Mouse (Mus musculus): ENCODE results near the gene Pilrb2. TPM values are rescaled to one million over a fixed set of nuclear protein-coding genes. Genes with fewer than 3 reads are reported as not detected.
A peak's percentile ranks its signal among the peaks of the same experiment; 100 is the strongest.
"Not testable (repeated sequence)": the region's sequence is repeated elsewhere in the genome, so short reads cannot be mapped to it uniquely, and the experiment has no call there.

Pilrb2 gene
- 5.2 and 6.4 TPM in 2 replicates for polyA plus RNA-seq (2015; fragmentation: Nextera tagmentation; extraction: Ambion mirVana)

DNA sequence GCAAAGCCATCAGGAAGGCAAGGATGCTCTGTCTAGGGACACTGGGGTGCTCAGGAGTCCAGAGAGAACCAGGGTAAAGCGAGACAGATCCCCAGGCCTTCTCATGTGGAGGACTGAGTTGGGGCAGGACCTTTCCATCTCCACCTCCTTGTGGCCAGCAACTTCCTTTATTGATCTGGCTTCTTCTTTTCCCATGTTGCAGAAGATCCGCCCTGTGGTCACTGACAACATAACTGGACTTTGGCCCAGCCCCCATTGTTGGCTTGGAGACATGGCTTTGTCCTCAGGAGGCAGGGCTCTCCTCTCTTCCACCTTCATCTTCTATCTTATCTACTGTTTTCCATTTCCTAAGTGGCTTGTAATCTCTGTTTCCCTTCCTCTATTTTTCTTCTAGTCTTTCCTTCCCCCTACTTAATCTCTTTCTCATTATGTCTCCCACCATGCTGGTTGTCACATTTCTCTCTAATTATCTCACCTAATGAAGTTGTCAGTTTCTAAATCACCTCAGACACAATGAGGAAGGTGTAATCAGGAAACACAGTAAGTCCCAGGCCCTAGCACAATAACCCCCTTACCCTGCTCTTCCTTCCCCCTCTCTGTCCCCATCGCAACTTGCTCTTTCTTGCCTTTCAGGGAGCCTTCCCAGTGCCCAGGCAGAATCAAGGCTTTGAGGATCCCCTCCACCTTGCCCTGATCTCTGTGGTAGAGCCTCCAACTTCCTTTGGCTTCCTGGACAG lies at the start of gene Pilrb2:
TSS of gene Pilrb2 (minus strand) at position 172 of the 737 bp plus-strand sequence.
- ATAC-seq (ENCODE audit: insufficient read depth); H3K27ac ChIP-seq (replicated peaks); H3K9ac ChIP-seq; H3K4me1 ChIP-seq (replicated peaks); H3K4me2 ChIP-seq; H3K27me3 ChIP-seq; H3K9me3 ChIP-seq (replicated peaks); H3K36me3 ChIP-seq (replicated peaks): not testable (repeated sequence)
- WGBS (ENCODE audit: insufficient replicate concordance): 18% methylated on average over 3 of the region's 3 CpGs
- H3K4me3 ChIP-seq (replicated peaks): peak within 1 kb of the TSS; percentile 25

DNA sequence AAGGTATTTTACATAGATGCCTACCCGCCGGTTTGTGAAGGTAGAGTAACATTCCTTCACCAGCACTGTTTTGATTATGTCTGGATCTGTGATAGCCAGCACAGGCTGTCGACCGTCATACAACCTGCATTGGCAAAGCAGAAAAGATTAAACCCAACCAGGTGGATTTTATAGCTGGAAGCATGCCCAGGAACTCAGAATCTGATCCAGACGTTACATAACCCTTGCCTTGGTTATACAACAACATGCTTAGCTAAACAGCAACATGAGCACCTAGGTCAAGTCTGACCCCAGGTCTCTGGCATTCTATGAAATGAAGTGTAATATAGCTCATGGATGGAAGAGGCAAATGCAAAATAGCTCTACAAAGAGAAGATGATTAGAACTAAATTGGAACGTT lies 43.9 kb upstream of the Pilrb2 start:
- Histone ChIP-seq H3K4me3 (replicated peaks) (no peak overlapping the region), H3K9ac (no peak overlapping the region), H3K9me3 (replicated peaks) (no peaks in the 10 kb centered on the region), H3K27ac (replicated peaks) (no peak overlapping the region), H3K4me2 (no peak overlapping the region), H3K36me3 (replicated peaks) (no peaks in the 10 kb centered on the region), H3K4me1 (replicated peaks) (no peaks in the 10 kb centered on the region), H3K27me3 (no peaks in the 10 kb centered on the region)
- no peak for ATAC-seq (ENCODE audit: insufficient read depth)
- 44% methylated on average over 6 of the region's 6 CpGs for WGBS (ENCODE audit: insufficient replicate concordance)

DNA sequence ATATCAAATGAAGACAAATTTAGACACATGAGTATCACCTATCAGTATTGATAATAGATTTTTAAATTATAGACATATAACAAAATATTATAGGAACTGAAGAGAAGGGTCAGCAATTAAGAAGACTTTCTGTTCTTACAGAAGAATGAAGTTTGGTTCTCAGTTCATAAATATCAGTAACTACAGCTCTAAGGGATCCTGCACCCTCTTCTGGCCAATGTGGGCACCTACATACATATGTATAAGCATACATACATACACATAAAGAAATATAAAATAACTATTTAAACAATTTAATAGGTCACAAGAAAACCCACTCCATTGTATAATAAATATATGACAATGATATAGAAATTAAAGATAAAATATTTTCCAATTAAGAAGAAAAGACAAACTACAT lies 42.9 kb upstream of the Pilrb2 start:
- no peaks in the 10 kb centered on the region for H3K4me1 ChIP-seq (replicated peaks)

DNA sequence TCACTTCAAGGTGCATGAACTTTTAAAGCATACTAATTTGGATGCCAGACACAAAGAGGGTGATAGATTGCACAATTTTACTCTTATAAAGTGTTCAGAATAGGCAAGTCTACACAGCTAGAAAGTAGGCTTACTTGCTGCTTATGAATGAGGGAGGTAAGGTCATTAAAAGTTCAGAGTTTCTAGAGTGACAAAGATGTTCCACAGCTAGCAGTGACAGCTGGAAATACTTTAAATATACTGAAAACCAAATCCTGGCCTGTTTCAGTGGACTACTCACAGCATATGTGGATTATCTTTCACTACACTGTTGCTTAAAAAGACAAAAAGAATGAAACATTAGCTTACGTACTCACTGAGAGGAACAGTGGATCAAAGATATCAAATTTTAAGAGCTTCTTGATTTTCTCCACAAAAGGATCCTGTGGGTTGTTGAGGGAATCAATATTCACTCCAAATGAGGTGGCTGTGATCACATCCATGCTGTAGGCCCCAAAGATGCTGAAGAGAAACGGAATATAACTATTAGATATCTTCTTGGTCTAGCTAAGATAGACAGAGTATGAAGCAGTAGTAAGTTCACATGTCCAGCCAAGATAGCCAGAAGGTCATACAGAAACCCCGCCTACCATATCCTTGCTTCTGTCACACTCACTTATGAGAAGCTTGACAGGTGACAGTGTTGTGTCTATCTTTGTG lies 38.1 kb upstream of the Pilrb2 start:
- H3K9ac ChIP-seq: no peak overlapping the region
- H3K36me3 ChIP-seq (replicated peaks): no peaks in the 10 kb centered on the region
- WGBS (ENCODE audit: insufficient replicate concordance): 59% methylated on average over 3 of the region's 3 CpGs
- H3K27me3 ChIP-seq: no peaks in the 10 kb centered on the region
- no peak for ATAC-seq (ENCODE audit: insufficient read depth)
- no peaks in the 10 kb centered on the region for H3K4me1 ChIP-seq (replicated peaks)
- H3K4me2 ChIP-seq: no peak overlapping the region
- H3K4me3 ChIP-seq (replicated peaks): no peak overlapping the region
- no peaks in the 10 kb centered on the region for H3K9me3 ChIP-seq (replicated peaks)
- no peak overlapping the region for H3K27ac ChIP-seq (replicated peaks)

More for the DNA sequence above, 42.9 kb upstream of the Pilrb2 start:
- H3K27me3 ChIP-seq: no peaks in the 10 kb centered on the region
- H3K27ac ChIP-seq (replicated peaks): no peak overlapping the region
- H3K4me2 ChIP-seq: no peak overlapping the region
- no peaks in the 10 kb centered on the region for H3K36me3 ChIP-seq (replicated peaks)
- no peak overlapping the region for H3K4me3 ChIP-seq (replicated peaks)
- H3K9me3 ChIP-seq (replicated peaks): no peaks in the 10 kb centered on the region
- H3K9ac ChIP-seq: no peak overlapping the region
- ATAC-seq (ENCODE audit: insufficient read depth): no peak

DNA sequence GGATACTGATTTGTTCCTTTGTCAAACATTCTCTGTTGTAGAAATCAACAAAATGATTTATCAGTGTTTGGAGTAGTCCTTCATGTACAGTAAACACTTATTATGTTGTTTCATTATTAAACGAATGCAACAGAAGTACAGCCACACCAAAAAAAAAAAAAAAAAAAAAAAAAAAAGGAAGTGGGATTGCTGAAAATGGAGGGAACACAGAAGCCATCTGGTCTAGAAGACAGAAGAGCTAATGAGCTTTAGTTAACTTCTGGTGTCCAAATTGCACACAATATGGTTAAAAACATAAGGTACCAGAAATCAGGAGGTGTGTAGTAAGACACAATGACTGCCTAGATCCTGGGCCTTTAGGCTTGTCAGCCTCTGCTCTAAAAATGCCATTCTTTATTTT lies 26.2 kb upstream of the Pilrb2 start:
- Histone ChIP-seq H3K9me3 (replicated peaks) (no peaks in the 10 kb centered on the region), H3K9ac (no peak overlapping the region), H3K4me1 (replicated peaks) (no peaks in the 10 kb centered on the region), H3K27me3 (no peaks in the 10 kb centered on the region), H3K36me3 (replicated peaks) (no peaks in the 10 kb centered on the region), H3K4me3 (replicated peaks) (no peak overlapping the region), H3K4me2 (no peak overlapping the region), H3K27ac (replicated peaks) (no peak overlapping the region)
- 44% methylated on average over 1 of the region's 1 CpGs for WGBS (ENCODE audit: insufficient replicate concordance)
- no peak for ATAC-seq (ENCODE audit: insufficient read depth)

DNA sequence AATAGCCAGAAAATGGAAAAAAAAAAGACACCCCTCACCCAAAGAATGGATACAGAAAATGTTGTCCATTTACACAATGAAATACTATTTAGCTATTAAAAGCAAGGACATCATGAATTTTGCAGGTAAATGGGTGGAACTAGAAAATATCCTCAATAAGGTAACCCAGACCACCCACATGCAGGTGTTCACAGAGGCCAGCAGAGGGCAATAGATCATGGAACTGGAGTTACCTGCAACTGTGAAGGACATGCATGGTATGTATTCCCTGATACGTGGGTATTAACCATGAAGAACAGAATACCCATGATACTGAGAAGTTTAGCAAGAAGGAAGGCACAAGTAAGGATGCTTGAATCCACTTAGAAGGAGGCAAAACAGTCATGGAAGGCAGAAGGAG lies 21.3 kb upstream of the Pilrb2 start:
- H3K4me1 ChIP-seq (replicated peaks): no peaks in the 10 kb centered on the region
- 38% methylated on average over 1 of the region's 1 CpGs for WGBS (ENCODE audit: insufficient replicate concordance)

DNA sequence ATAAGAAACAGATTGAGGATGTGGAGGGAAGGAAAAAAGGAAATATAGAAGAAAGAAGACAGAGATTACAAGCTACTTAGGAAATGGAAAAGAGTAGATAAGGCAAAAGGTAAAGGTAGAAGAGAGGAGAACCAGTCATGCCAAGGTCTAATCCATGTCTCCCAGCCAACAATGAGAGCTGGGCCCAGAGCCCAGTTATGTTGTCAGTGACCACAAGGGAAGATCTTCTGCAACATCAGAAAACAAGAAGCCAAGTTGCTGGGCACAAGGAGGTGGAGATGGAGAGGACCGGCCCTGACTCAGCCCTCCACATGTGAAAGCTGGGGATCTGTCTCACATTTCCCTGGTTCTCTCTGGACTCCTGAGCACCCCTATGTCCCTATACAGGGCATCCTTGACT lies 16.1 kb upstream of the Pilrb2 start:
- no peaks in the 10 kb centered on the region for H3K9me3 ChIP-seq (replicated peaks)
- no peaks in the 10 kb centered on the region for H3K36me3 ChIP-seq (replicated peaks)
- ATAC-seq (ENCODE audit: insufficient read depth): no peak
- H3K4me3 ChIP-seq (replicated peaks): no peak overlapping the region
- 0 out of 2 replicates have a peak, but pooled peaks cover 5% of the 10 kb centered on the region for H3K4me1 ChIP-seq (replicated peaks)
- no peak overlapping the region for H3K9ac ChIP-seq
- WGBS (ENCODE audit: insufficient replicate concordance): 66% methylated on average over 1 of the region's 1 CpGs
- no peak overlapping the region for H3K4me2 ChIP-seq
- H3K27ac ChIP-seq (replicated peaks): no peak overlapping the region
- no peaks in the 10 kb centered on the region for H3K27me3 ChIP-seq

More for the DNA sequence above, 21.3 kb upstream of the Pilrb2 start:
- H3K36me3 ChIP-seq (replicated peaks): no peaks in the 10 kb centered on the region
- ATAC-seq (ENCODE audit: insufficient read depth): no peak
- no peak overlapping the region for H3K4me2 ChIP-seq
- no peak overlapping the region for H3K27ac ChIP-seq (replicated peaks)
- no peaks in the 10 kb centered on the region for H3K9me3 ChIP-seq (replicated peaks)
- H3K27me3 ChIP-seq: no peaks in the 10 kb centered on the region
- no peak overlapping the region for H3K4me3 ChIP-seq (replicated peaks)
- no peak overlapping the region for H3K9ac ChIP-seq

DNA sequence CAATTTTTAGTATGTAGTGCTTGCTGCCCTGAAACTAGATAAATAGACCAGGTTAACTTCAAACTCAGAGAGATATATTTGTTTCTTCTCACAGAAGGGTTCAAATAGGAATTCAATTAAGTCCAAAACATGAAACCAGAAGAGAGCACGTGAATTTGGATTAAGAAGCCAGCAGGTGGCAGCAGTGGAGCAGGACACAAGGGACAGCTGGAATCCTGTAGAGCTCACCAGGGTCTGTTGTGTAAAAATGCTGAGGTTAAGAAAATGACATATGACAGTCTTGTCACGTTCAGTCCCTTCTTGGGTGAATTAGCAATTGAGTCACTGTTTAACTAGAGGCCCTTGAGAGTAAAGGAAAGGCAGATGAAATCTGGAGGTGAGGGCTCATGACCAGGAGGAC lies 14.3 kb upstream of the Pilrb2 start:
- ATAC-seq (ENCODE audit: insufficient read depth): no peak
- Histone ChIP-seq H3K9me3 (replicated peaks) (no peaks in the 10 kb centered on the region), H3K4me3 (replicated peaks) (no peak overlapping the region), H3K36me3 (replicated peaks) (no peaks in the 10 kb centered on the region), H3K9ac (no peak overlapping the region), H3K4me2 (no peak overlapping the region), H3K4me1 (replicated peaks) (0 out of 2 replicates have a peak, but pooled peaks cover 5% of the 10 kb centered on the region), H3K27ac (replicated peaks) (no peak overlapping the region), H3K27me3 (no peaks in the 10 kb centered on the region)
- 4% methylated on average over 2 of the region's 2 CpGs for WGBS (ENCODE audit: insufficient replicate concordance)

DNA sequence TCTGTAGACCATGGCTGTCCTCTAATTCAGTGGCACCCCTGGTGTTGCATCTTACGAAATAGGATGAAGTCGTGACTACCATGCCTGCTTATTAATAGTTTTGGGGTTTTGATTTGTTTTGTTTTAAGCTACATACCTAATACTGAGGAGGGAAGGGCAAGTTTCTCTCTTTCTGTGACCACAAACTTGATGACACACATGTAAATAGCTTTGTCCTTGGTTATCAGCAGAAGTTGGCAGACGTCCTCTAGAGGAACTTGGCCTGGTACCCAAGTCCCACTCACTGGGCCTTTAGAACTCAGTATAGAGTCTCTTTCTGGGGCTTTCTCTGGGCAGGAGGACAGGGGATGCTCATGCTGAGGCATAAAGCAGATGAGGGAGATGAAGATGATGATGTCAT lies 11.7 kb upstream of the Pilrb2 start:
- Histone ChIP-seq H3K4me3 (replicated peaks) (no peak overlapping the region), H3K27ac (replicated peaks) (no peak overlapping the region), H3K9ac (no peak overlapping the region), H3K4me2 (no peak overlapping the region), H3K36me3 (replicated peaks) (no peaks in the 10 kb centered on the region), H3K9me3 (replicated peaks) (no peaks in the 10 kb centered on the region), H3K4me1 (replicated peaks) (0 out of 2 replicates have a peak, but pooled peaks cover 5% of the 10 kb centered on the region), H3K27me3 (no peaks in the 10 kb centered on the region)
- 31% methylated on average over 3 of the region's 3 CpGs for WGBS (ENCODE audit: insufficient replicate concordance)
- no peak for ATAC-seq (ENCODE audit: insufficient read depth)

DNA sequence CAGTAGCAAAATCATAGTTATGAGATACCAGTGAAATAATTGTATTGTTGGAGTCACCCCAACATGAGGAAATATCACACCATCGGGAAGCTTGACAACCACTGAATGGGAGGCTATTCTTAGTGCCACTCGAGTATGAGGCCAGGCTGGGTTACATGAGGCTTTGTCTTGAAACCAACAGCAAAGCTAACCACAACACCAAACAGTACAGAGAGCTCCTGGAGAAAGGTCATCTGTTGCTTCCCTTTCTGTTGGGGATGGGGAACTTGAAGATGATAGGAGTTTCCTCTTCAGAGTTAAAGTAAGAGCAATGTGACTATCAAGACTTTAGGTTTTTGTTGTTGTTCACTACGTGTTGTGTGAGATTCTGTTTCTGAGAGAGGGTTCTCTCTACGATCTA lies 11.3 kb upstream of the Pilrb2 start:
- WGBS (ENCODE audit: insufficient replicate concordance): 12% methylated on average over 4 of the region's 4 CpGs
- no peaks in the 10 kb centered on the region for H3K36me3 ChIP-seq (replicated peaks)
- no peaks in the 10 kb centered on the region for H3K27me3 ChIP-seq
- H3K4me2 ChIP-seq: no peak overlapping the region
- ATAC-seq (ENCODE audit: insufficient read depth): no peak
- no peak overlapping the region for H3K4me3 ChIP-seq (replicated peaks)
- 0 out of 2 replicates have a peak, but pooled peaks cover 5% of the 10 kb centered on the region for H3K4me1 ChIP-seq (replicated peaks)
- no peak overlapping the region for H3K9ac ChIP-seq
- H3K27ac ChIP-seq (replicated peaks): no peak overlapping the region
- H3K9me3 ChIP-seq (replicated peaks): no peaks in the 10 kb centered on the region

DNA sequence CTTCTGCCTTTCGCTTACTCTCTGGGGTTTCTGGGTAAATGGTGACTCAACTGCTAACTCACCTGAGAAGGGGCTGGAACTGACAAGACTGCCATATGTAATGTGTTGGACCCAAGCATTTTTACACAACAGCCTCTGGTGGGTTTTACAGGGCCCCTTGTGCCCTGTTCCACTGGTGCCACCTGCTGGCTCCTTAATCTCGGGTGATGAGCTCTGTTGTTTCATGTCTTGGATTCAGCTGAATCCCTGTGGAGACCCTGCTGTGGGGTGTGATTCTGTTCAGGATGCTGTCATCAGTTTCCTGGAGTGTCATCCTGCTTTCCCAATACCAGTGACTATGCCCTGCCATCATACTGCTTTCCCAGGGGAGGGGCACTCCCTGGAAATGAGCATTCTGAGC lies 6.2 kb upstream of the Pilrb2 start:
- Histone ChIP-seq H3K27me3 (no peaks in the 10 kb centered on the region), H3K9ac (no peak overlapping the region), H3K4me1 (replicated peaks) (no peaks in the 10 kb centered on the region), H3K27ac (replicated peaks) (no peak overlapping the region), H3K36me3 (replicated peaks) (no peaks in the 10 kb centered on the region), H3K4me2 (no peak overlapping the region), H3K4me3 (replicated peaks) (no peak overlapping the region), H3K9me3 (replicated peaks) (no peaks in the 10 kb centered on the region)
- 40% methylated on average over 2 of the region's 2 CpGs for WGBS (ENCODE audit: insufficient replicate concordance)
- ATAC-seq (ENCODE audit: insufficient read depth): no peak

Measured in liver, embryonic 15.5 days (tissue).